Mouse (Mus musculus) intestine, embryonic 16.5 days (tissue): ENCODE measurements at regions not wholly inside any gene's neighbourhood (a gene's known extent, or its start where the extent isn't known, plus 50 kb on each side); places are given as distances from the start of the nearest gene placed in this dataset.

Experiments
- microRNA-seq: library from miRNA; unstranded; fragments of <30 nt; microRNA quantifications from one replicate; pipeline ENCODE4, GENCODE M21; 2016

Small RNAs in the stretch of these regions (microRNA-seq; reads per million reads assigned to microRNA genes)
- gene Mir138-1: 218 reads per million, percentile 58 among the genes with 10 or more reads in this experiment
